Mouse (Mus musculus) small intestine, adult 2 months (tissue): ENCODE data around the gene Pld4. TPM values are rescaled to one million over a fixed set of nuclear protein-coding genes. Genes with fewer than 3 reads are reported as not detected.

Experiments
- H3K27ac ChIP-seq: fragments of 200-500 bp; 2 replicates; pipeline ENCODE4 v1.5.1; 2012; ENCODE audit warnings: low read depth, low read length, control low read depth, inconsistent platforms; ENCODE audit not compliant: insufficient read depth
- H3K27me3 ChIP-seq: fragments of 200-500 bp; 2 replicates; pipeline ENCODE4 v1.6.1; 2012; ENCODE audit warnings: mild to moderate bottlenecking, moderate library complexity, low read length, inconsistent platforms; ENCODE audit not compliant: control insufficient read depth, insufficient read depth
- H3K36me3 ChIP-seq: fragments of 200-500 bp; 2 replicates; pipeline ENCODE4 v1.6.1; 2012; ENCODE audit warnings: mild to moderate bottlenecking, low read length, control low read depth, inconsistent platforms; ENCODE audit not compliant: control insufficient read depth, insufficient read depth
- H3K4me1 ChIP-seq: fragments of 200-500 bp; 2 replicates; pipeline ENCODE4 v1.6.1; 2012; ENCODE audit warnings: low read length, inconsistent platforms, mixed read lengths; ENCODE audit not compliant: control insufficient read depth, insufficient read depth, insufficient read length
- H3K4me3 ChIP-seq: fragments of 200-500 bp; 2 replicates; pipeline ENCODE4 v1.5.1; 2012; ENCODE audit warnings: low read depth, mild to moderate bottlenecking, control low read depth, inconsistent platforms, low read length, moderate library complexity
- CTCF ChIP-seq: fragments of 200-500 bp; IDR thresholded peaks from 2 replicates; pipeline ENCODE4 v1.5.1; 2012; ENCODE audit warnings: low read depth, mild to moderate bottlenecking, control low read depth, inconsistent platforms, low read length, moderate library complexity, mixed read lengths; ENCODE audit not compliant: insufficient replicate concordance, insufficient read length; ENCODE audit errors: extremely low read depth
- POLR2A ChIP-seq: fragments of 200-500 bp; IDR thresholded peaks from 2 replicates; pipeline ENCODE4 v1.6.1; 2012; ENCODE audit warnings: low read depth, mild to moderate bottlenecking, control low read depth, inconsistent platforms, low read length, moderate library complexity
- WGBS: fragments of 180-500 bp; shearing (Covaris S2); methylation state at CpG from one replicate; pipeline ENCODE4 v1.1.7; 2018; 5-methylcytosine and 5-hydroxymethylcytosine counted together
- polyA plus RNA-seq: library from polyadenylated mRNA; depleted of rRNA; stranded (reverse); fragments of >200 nt; gene quantifications from 2 replicates; pipeline ENCODE4 v1.2.3, GENCODE M21; 2012

Gene Pld4
- polyA plus RNA-seq, 1 experiment = 28.2 TPM

- 92% methylated on average over 16 of the region's 16 CpGs for WGBS
- TF ChIP-seq CTCF (no peak), POLR2A (no peak)
These were observed 6.8 kb downstream of the Pld4 start for GRCm38 (mm10) chr12:112767036-112767890.

DNA sequence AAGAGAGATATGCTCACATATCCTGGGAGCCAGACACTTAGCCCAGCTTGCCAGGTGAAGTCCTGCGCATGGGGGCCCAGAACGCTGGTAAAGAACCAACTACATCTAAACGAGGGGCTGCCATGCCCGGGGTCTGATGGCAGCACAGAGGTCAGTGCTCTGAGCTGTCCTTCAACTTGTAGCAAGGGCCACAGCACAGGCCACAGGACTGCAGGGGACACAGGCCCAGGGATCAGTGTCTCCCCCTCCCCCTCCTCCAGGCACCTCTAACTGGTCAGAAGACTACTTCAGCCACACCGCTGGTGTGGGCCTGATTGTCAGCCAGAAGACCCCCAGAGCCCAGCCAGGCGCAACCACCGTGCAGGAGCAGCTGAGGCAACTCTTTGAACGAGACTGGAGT lies 7.7 kb downstream of the Pld4 start:
- H3K4me3 ChIP-seq = no peak overlapping the region
- H3K27me3 ChIP-seq = no peaks in the 10 kb centered on the region
- H3K36me3 ChIP-seq = no peaks in the 10 kb centered on the region
- no peak overlapping the region for H3K27ac ChIP-seq
- H3K4me1 ChIP-seq = no peaks in the 10 kb centered on the region
- 86% methylated on average over 8 of the region's 8 CpGs for WGBS
- TF ChIP-seq CTCF (no peak), POLR2A (no peak)

More at GRCm38 (mm10) chr12:112767036-112767890, 6.8 kb downstream of the Pld4 start:
- no peaks in the 10 kb centered on the region for H3K27me3 ChIP-seq
- H3K27ac ChIP-seq = no peak overlapping the region
- no peak overlapping the region for H3K4me3 ChIP-seq
- H3K4me1 ChIP-seq = no peaks in the 10 kb centered on the region
- no peaks in the 10 kb centered on the region for H3K36me3 ChIP-seq

DNA sequence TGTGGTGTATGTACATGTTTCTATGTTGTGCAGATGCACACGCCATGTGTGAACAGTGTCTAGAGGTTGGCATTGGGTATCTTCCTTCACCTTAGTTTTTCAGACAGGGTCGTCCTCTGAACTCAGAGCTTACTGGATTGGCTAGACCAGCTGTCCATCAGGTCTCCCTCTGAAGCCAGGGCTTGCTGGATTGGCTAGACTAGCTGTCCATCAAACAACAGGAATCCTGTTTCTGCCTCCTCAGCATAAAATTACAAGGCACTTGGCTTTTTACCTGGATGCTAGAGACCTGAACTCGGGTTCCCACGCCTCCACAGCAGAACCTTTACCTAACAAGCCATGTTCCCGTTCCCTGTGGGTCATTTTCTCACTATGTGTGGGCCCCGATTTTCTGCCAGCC lies 8.6 kb downstream of the Pld4 start:
- WGBS = 80% methylated on average over 6 of the region's 6 CpGs
- Histone ChIP-seq H3K4me1 (no peaks in the 10 kb centered on the region), H3K27ac (no peak overlapping the region), H3K27me3 (no peaks in the 10 kb centered on the region), H3K4me3 (no peak overlapping the region), H3K36me3 (no peaks in the 10 kb centered on the region)
- no peak for TF ChIP-seq POLR2A
- no peak for TF ChIP-seq CTCF

DNA sequence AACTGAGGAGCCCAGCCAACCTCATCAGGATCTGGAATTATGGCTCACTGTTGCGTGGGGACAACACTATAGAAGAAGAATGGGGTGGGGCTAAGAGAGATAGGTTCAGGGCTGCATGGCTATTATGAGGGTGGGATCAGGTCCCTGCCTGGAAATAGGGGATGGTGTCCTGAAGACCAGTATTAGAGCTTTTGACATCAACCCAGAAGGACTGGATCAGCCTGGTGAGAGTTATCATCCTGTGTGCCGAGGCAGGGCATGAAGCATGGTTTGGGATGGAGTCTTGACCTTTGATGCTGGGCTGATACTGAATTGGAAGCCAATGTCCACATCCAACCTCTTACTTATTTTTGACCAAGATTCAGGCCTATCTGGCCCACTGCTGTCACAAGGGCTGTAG lies 9.3 kb downstream of the Pld4 start:
- H3K27me3 ChIP-seq = no peaks in the 10 kb centered on the region
- no peak overlapping the region for H3K27ac ChIP-seq
- no peaks in the 10 kb centered on the region for H3K4me1 ChIP-seq
- TF ChIP-seq CTCF (no peak), POLR2A (no peak)
- 63% methylated on average over 2 of the region's 2 CpGs for WGBS
- no peaks in the 10 kb centered on the region for H3K36me3 ChIP-seq
- no peak overlapping the region for H3K4me3 ChIP-seq

DNA sequence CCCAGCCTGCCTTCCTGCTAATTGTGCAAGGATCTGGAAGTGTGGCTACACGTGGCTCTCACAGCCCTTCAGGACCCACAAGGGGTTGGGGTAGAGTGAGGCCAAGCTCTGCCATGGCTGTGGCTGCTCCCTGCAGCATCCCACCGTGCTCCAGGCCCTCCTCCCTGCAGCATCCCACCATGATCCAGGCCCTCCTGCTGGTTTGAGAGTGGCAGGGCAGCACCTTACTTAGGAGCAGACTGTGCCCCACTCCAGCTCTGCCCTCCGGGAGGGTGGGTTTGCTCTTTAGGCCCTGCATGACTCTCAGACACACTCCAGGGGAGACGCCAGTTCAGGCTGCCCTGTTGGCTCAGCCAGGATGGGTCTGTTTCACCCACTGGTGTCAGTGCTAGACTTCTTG lies 9.9 kb downstream of the Pld4 start:
- no peak overlapping the region for H3K4me3 ChIP-seq
- H3K27ac ChIP-seq = no peak overlapping the region
- H3K4me1 ChIP-seq = no peaks in the 10 kb centered on the region
- 74% methylated on average over 4 of the region's 4 CpGs for WGBS
- no peaks in the 10 kb centered on the region for H3K27me3 ChIP-seq
- no peaks in the 10 kb centered on the region for H3K36me3 ChIP-seq
- TF ChIP-seq POLR2A = no peak
- no peak for TF ChIP-seq CTCF

GRCm38 (mm10) chr12:112772306-112772705 lies 11.9 kb downstream of the Pld4 start:
- Histone ChIP-seq H3K4me3 (no peak overlapping the region), H3K4me1 (no peaks in the 10 kb centered on the region), H3K27me3 (no peaks in the 10 kb centered on the region), H3K36me3 (no peaks in the 10 kb centered on the region), H3K27ac (no peak overlapping the region)
- TF ChIP-seq CTCF (no peak), POLR2A (no peak)
- 84% methylated on average over 14 of the region's 14 CpGs for WGBS

DNA sequence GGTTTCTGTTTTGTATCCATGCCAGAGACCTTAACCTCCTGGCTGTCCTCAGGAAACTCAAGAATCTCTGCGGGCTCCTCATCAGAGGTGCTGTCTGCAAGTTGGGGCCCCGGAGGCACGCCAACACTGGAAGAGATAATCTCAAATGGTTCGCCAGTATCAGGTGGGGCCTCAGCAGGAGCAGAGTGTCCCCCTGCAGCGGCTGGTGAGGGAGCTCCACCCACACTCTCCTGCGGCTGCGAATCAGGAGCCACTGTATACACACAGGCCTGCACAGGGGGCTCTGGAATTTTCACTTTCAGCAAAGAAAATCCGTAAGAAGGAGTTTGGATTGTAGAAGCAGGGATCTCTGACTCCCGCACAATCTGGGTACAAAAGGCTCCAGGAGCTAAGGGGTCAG lies 12.9 kb downstream of the Pld4 start:
- TF ChIP-seq POLR2A = no peak
- no peak for TF ChIP-seq CTCF
- H3K4me1 ChIP-seq = no peaks in the 10 kb centered on the region
- H3K4me3 ChIP-seq = no peak overlapping the region
- no peaks in the 10 kb centered on the region for H3K36me3 ChIP-seq
- 36% methylated on average over 9 of the region's 9 CpGs for WGBS
- H3K27me3 ChIP-seq = no peaks in the 10 kb centered on the region
- no peak overlapping the region for H3K27ac ChIP-seq

- H3K36me3 ChIP-seq = no peaks in the 10 kb centered on the region
- H3K27me3 ChIP-seq = no peaks in the 10 kb centered on the region
- WGBS = 71% methylated on average over 6 of the region's 6 CpGs
- H3K4me1 ChIP-seq = no peaks in the 10 kb centered on the region
- no peak overlapping the region for H3K27ac ChIP-seq
- no peak overlapping the region for H3K4me3 ChIP-seq
- TF ChIP-seq POLR2A (no peak), CTCF (no peak)
These were observed 13.6 kb downstream of the Pld4 start for GRCm38 (mm10) chr12:112774026-112774425.
